Mouse (Mus musculus) liver, postnatal 0 days (tissue): ENCODE results near the gene Pdzd2. TPM values are rescaled to one million over a fixed set of nuclear protein-coding genes. Genes with fewer than 3 reads are reported as not detected.

Source experiments
- ATAC-seq: fragments of 200-750 bp; cut with Nextera tagmentation; 2 replicates; pipeline ENCODE4 v1.8.0; 2017; ENCODE audit warnings: mild to moderate bottlenecking, moderate library complexity
- DNase-seq: peaks from one replicate; pipeline ENCODE4 v3.0.0-alpha.2; 2016
- H3K27ac ChIP-seq: fragments of 300-500 bp; sonication (generic); 2 replicates; pipeline ENCODE4 v1.5.1; 2014; ENCODE audit warnings: antibody characterized with exemption, moderate library complexity, mild to moderate bottlenecking, low read depth
- H3K27me3 ChIP-seq: fragments of 300-500 bp; sonication (generic); 2 replicates; pipeline ENCODE4 v1.6.1; 2014; ENCODE audit warnings: low read length, control low read depth, mixed read lengths; ENCODE audit not compliant: insufficient read depth
- H3K36me3 ChIP-seq: fragments of 300-500 bp; sonication (generic); replicated peaks from 2 replicates; pipeline ENCODE4 v1.6.1; 2014; ENCODE audit warnings: mild to moderate bottlenecking, control low read depth, low read length, moderate library complexity, mixed read lengths; ENCODE audit not compliant: insufficient read depth
- H3K4me1 ChIP-seq: fragments of 300-500 bp; sonication (generic); 2 replicates; pipeline ENCODE4 v1.6.1; 2014; ENCODE audit warnings: antibody characterized with exemption, mild to moderate bottlenecking, control low read depth; ENCODE audit not compliant: insufficient read depth
- H3K4me2 ChIP-seq: fragments of 300-500 bp; sonication (generic); 2 replicates; pipeline ENCODE4 v1.6.1; 2014; ENCODE audit warnings: low read depth, mild to moderate bottlenecking, low read length, moderate library complexity, mixed read lengths
- H3K4me3 ChIP-seq: fragments of 300-500 bp; sonication (generic); 2 replicates; pipeline ENCODE4 v1.5.1; 2014; ENCODE audit warnings: low read depth, low read length
- H3K9ac ChIP-seq: fragments of 300-500 bp; sonication (generic); replicated peaks from 2 replicates; pipeline ENCODE4 v1.6.1; 2014; ENCODE audit warnings: mild to moderate bottlenecking, moderate library complexity
- H3K9me3 ChIP-seq: fragments of 300-500 bp; sonication (generic); 2 replicates; pipeline ENCODE4 v1.6.1; 2016; ENCODE audit warnings: mild to moderate bottlenecking, control low read depth, low read length, mixed read lengths
- CTCF ChIP-seq: sonication (generic); IDR thresholded peaks from 2 replicates; pipeline ENCODE4 v1.5.1; 2016; ENCODE audit warnings: antibody characterized with exemption, low read depth
- EP300 ChIP-seq: IDR thresholded peaks from 2 replicates; pipeline ENCODE4 v1.6.1; 2016; ENCODE audit warnings: antibody characterized with exemption, low read depth, mild to moderate bottlenecking
- WGBS: fragments of 180-500 bp; shearing (Covaris S2); extraction: QIAGEN DNeasy Blood & Tissue Kit; methylation state at CpG from one replicate; pipeline ENCODE4 v1.1.7; 2014; ENCODE audit not compliant: insufficient replicate concordance; 5-methylcytosine and 5-hydroxymethylcytosine counted together
- polyA plus RNA-seq: library from polyadenylated mRNA; unstranded; fragments of >200 nt; fragmentation: Nextera tagmentation; extraction: Ambion mirVana; gene quantifications from 2 replicates; pipeline ENCODE4 v1.2.1, GENCODE M21; 2015

Pdzd2 gene
- polyA plus RNA-seq, 1 experiment from 2014 or later = 1.3 TPM

DNA sequence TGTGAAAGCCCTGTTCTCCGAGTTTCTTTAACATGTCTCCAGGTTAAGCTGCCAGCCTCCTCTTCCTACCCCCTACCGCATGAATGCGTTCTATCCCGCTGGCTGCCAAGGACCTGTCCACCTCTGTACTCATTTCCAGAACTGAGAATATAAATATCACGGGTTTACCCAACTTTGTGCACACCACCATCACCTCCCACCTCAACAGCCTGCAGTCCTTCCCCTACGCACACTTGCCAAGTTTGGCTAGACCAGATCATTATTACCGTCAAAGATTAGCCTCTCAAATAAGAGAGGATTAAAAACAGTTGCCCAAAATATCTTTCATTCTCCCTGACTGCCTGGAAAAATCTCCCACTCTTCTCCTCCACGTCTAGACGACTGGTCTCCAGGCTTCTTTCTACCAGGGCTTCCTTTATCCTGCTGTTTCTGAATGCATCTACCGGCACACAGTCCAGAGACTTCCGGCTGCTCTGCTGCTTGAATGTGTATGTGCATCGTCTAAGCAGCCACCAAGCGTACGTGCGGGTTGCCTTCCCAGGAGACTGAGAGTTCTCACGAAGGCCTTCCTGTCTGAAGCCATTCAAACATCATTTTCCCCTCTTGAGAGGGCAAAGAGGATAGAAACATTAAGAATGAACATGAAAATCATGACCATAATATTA lies 324.1 kb downstream of the Pdzd2 start:
- TF ChIP-seq EP300 = no peak
- TF ChIP-seq CTCF = no peak
- WGBS = 82% methylated on average over 16 of the region's 16 CpGs

DNA sequence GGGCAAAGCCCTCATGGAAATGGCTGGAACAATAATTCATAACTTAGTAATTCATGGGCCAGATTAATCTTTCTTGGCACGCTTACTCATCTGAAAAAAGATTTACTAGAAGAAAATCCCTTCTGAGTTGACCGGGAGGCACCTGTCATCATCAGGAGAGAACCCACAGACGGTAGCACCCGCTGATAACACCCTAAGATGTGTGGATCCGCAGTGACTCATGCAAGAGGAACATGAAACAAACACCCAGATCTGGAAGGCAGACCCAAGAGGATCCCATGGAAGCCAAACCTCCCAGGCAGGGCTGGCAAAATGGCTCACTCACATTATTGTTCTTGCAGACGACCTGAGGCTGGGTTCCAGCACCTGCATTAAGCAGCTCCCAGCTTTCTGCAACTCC lies 325.0 kb downstream of the Pdzd2 start:
- TF ChIP-seq CTCF (no peak), EP300 (no peak)
- Histone ChIP-seq H3K9ac (no peak overlapping the region), H3K4me1 (no peaks in the 10 kb centered on the region), H3K27ac (no peak overlapping the region), H3K4me3 (no peak overlapping the region), H3K36me3 (no peaks in the 10 kb centered on the region), H3K4me2 (no peak overlapping the region), H3K27me3 (no peaks in the 10 kb centered on the region), H3K9me3 (no peaks in the 10 kb centered on the region)
- DNase-seq (no peak), ATAC-seq (no peak)
- 77% methylated on average over 6 of the region's 6 CpGs for WGBS

More for the DNA sequence above, 324.1 kb downstream of the Pdzd2 start:
- H3K27ac ChIP-seq = no peak overlapping the region
- no peak overlapping the region for H3K4me3 ChIP-seq
- no peaks in the 10 kb centered on the region for H3K4me1 ChIP-seq
- no peak for ATAC-seq
- H3K9ac ChIP-seq = no peak overlapping the region
- H3K9me3 ChIP-seq = no peaks in the 10 kb centered on the region
- DNase-seq = no peak
- no peaks in the 10 kb centered on the region for H3K36me3 ChIP-seq
- no peak overlapping the region for H3K4me2 ChIP-seq
- no peaks in the 10 kb centered on the region for H3K27me3 ChIP-seq

DNA sequence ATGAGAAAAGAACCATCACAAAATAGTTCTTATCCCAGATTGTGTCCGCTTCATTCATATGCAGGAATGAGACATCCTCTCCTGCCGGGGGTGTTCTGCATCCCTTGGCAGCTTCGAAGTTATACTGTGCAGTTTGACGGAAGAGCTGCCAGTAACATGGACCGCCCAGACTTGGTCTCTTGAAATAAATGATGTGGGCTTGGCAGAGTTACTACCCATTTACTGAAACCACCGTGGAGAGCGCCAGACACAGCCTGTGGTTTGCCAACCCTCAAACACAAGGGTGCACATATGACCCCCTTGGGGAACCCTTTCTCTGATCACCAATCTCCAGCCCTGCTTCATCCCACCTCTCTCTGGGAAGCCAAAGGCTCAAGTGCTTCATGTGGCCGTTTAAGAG lies 331.5 kb downstream of the Pdzd2 start:
- Histone ChIP-seq H3K27me3 (no peaks in the 10 kb centered on the region), H3K4me2 (no peak overlapping the region), H3K9me3 (no peaks in the 10 kb centered on the region), H3K9ac (no peak overlapping the region), H3K4me3 (no peak overlapping the region), H3K4me1 (no peaks in the 10 kb centered on the region), H3K27ac (no peak overlapping the region), H3K36me3 (no peaks in the 10 kb centered on the region)
- 81% methylated on average over 8 of the region's 8 CpGs for WGBS
- TF ChIP-seq CTCF (no peak), EP300 (no peak)
- ATAC-seq = no peak
- DNase-seq = no peak

DNA sequence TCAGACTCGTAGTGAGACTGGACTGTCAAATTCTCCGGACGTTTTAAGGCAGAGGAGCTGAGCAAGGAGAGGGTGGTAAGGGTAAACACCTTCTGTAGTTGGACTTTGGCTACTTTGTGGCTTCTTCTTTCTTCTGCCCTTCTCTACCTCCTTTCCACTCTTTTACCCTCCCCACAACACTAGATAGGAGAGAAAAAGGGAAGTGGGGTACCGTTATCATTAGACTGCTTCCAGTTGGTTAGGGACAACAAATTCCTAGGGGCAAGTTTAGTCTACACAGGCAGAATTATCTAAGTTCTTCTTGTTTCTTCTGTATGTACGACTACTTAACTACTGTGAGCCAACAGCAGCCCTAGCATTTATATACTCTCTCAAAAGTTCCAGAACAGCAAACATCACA lies 334.1 kb downstream of the Pdzd2 start:
- 63% methylated on average over 5 of the region's 5 CpGs for WGBS
- no peak for ATAC-seq

DNA sequence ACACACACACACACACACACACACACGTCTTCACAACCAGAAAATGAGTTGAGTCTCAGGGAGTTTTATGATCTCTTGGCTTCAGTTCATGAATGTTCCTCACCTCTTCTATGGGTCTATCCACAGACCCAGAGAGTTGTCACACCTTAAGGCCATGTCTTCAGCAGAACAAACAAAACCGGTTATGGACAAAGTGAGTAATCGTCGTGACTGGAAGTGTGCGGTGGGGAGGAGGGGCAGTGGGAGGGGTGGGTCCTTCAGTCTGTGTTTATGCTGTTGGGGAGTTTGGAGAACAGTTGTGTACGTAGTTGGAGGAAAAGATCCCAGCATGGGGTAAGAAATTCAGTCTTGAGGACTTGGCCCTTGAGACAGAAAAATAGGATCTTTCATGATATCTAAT lies 342.7 kb downstream of the Pdzd2 start:
- Histone ChIP-seq H3K4me2 (no peak overlapping the region), H3K36me3 (no peaks in the 10 kb centered on the region), H3K4me1 (no peaks in the 10 kb centered on the region), H3K4me3 (no peak overlapping the region), H3K9ac (no peak overlapping the region), H3K27ac (no peak overlapping the region), H3K27me3 (no peaks in the 10 kb centered on the region), H3K9me3 (no peaks in the 10 kb centered on the region)
- ATAC-seq (no peak), DNase-seq (no peak)
- TF ChIP-seq CTCF = no peak
- TF ChIP-seq EP300 = no peak
- 74% methylated on average over 6 of the region's 6 CpGs for WGBS

More for the DNA sequence above, 334.1 kb downstream of the Pdzd2 start:
- no peaks in the 10 kb centered on the region for H3K27me3 ChIP-seq
- no peak overlapping the region for H3K4me3 ChIP-seq
- no peaks in the 10 kb centered on the region for H3K36me3 ChIP-seq
- no peaks in the 10 kb centered on the region for H3K9me3 ChIP-seq
- no peaks in the 10 kb centered on the region for H3K4me1 ChIP-seq
- no peak for TF ChIP-seq EP300
- TF ChIP-seq CTCF = no peak
- no peak overlapping the region for H3K4me2 ChIP-seq
- no peak overlapping the region for H3K9ac ChIP-seq
- DNase-seq = no peak
- H3K27ac ChIP-seq = no peak overlapping the region

DNA sequence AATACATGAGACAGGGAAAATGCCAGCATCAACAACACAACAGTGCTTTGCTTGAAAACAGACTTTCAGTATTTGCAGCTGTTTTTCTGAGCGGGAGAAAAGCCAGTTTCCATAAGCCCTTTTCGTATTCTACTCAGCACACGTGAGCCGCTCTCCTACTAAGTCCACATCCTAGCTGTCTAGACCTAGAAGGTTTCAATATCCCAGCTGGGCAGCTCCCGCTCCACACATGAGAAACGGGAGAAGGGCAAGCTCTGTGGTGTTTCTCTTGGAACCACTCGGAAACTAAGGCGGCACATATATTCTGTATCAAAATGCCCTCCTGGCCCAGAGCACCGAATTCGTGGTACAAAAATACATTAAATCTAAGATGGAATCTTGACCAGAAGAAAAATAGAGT lies 345.0 kb downstream of the Pdzd2 start:
- no peaks in the 10 kb centered on the region for H3K4me1 ChIP-seq
- WGBS = 88% methylated on average over 10 of the region's 10 CpGs
- DNase-seq = no peak
- no peak overlapping the region for H3K4me3 ChIP-seq
- TF ChIP-seq CTCF (no peak), EP300 (no peak)
- H3K9me3 ChIP-seq = no peaks in the 10 kb centered on the region
- ATAC-seq = no peak
- H3K9ac ChIP-seq = no peak overlapping the region
- no peaks in the 10 kb centered on the region for H3K27me3 ChIP-seq
- H3K27ac ChIP-seq = no peak overlapping the region
- no peaks in the 10 kb centered on the region for H3K36me3 ChIP-seq
- H3K4me2 ChIP-seq = no peak overlapping the region
